Mouse (Mus musculus): ENCODE measurements around the gene Cacng7. TPM values are rescaled to one million over a fixed set of nuclear protein-coding genes. Genes with fewer than 3 reads are reported as not detected.
A peak's percentile ranks its signal among the peaks of the same experiment; 100 is the strongest.

Cacng7 gene
- polyA plus RNA-seq, 1 experiment from 2014 or later: 0.51 TPM

- Histone ChIP-seq H3K27me3 (replicated peaks) (no peaks in the 10 kb centered on the region), H3K4me2 (peak overlapping the region; percentile 81), H3K9me3 (no peaks in the 10 kb centered on the region), H3K9ac (peak overlapping the region; percentile 90), H3K4me3 (peak overlapping the region; percentile 67), H3K36me3 (peaks cover 45% of the 10 kb centered on the region), H3K27ac (replicated peaks) (peak overlapping the region; percentile 97), H3K4me1 (peaks cover 68% of the 10 kb centered on the region)
- 0% methylated on average over 14 of the region's 14 CpGs for WGBS
- ATAC-seq (ENCODE audit: extremely low read depth, insufficient number of reproducible peaks, low FRiP score, low TSS enrichment): peak; percentile 69
These were observed 40.0 kb upstream of the Cacng7 start for GRCm38 (mm10) chr7:3292791-3293190.

GRCm38 (mm10) chr7:3294794-3295193 lies 38.0 kb upstream of the Cacng7 start:
- no peak overlapping the region for H3K27ac ChIP-seq (replicated peaks)

GRCm38 (mm10) chr7:3295321-3296110 lies 37.2 kb upstream of the Cacng7 start:
- H3K27ac ChIP-seq (replicated peaks): no peak overlapping the region
- peaks cover 82% of the 10 kb centered on the region for H3K4me1 ChIP-seq
- no peaks in the 10 kb centered on the region for H3K9me3 ChIP-seq
- no peak overlapping the region for H3K9ac ChIP-seq
- ATAC-seq (ENCODE audit: extremely low read depth, insufficient number of reproducible peaks, low FRiP score, low TSS enrichment): no peak
- H3K4me2 ChIP-seq: peak overlapping the region; percentile 1
- H3K4me3 ChIP-seq: no peak overlapping the region
- peaks cover 72% of the 10 kb centered on the region for H3K36me3 ChIP-seq
- no peaks in the 10 kb centered on the region for H3K27me3 ChIP-seq (replicated peaks)
- WGBS: 74% methylated on average over 5 of the region's 5 CpGs

More at GRCm38 (mm10) chr7:3294794-3295193, 38.0 kb upstream of the Cacng7 start:
- no peaks in the 10 kb centered on the region for H3K27me3 ChIP-seq (replicated peaks)
- no peak overlapping the region for H3K4me3 ChIP-seq
- H3K4me2 ChIP-seq: peak overlapping the region; percentile 1; the same call in 1 of the 2 replicates
- 77% methylated on average over 1 of the region's 1 CpGs for WGBS
- H3K4me1 ChIP-seq: peaks cover 77% of the 10 kb centered on the region
- ATAC-seq (ENCODE audit: extremely low read depth, insufficient number of reproducible peaks, low FRiP score, low TSS enrichment): no peak
- H3K9me3 ChIP-seq: no peaks in the 10 kb centered on the region
- no peak overlapping the region for H3K9ac ChIP-seq
- H3K36me3 ChIP-seq: peaks cover 65% of the 10 kb centered on the region

- Histone ChIP-seq H3K9ac (0 out of 2 replicates have a peak overlapping the region, but pooled peaks have one; percentile 42), H3K27me3 (replicated peaks) (no peaks in the 10 kb centered on the region), H3K4me1 (peaks cover 85% of the 10 kb centered on the region), H3K4me2 (peak overlapping the region; percentile 59), H3K9me3 (no peaks in the 10 kb centered on the region), H3K4me3 (no peak overlapping the region), H3K36me3 (peaks cover 74% of the 10 kb centered on the region), H3K27ac (replicated peaks) (no peak overlapping the region)
- no peak for ATAC-seq (ENCODE audit: extremely low read depth, insufficient number of reproducible peaks, low FRiP score, low TSS enrichment)
- WGBS: 84% methylated on average over 16 of the region's 16 CpGs
These were observed 36.0 kb upstream of the Cacng7 start for GRCm38 (mm10) chr7:3296711-3297110.

- no peak overlapping the region for H3K4me3 ChIP-seq
- H3K9ac ChIP-seq: no peak overlapping the region
- WGBS: 45% methylated on average over 7 of the region's 7 CpGs
- H3K27me3 ChIP-seq (replicated peaks): peaks cover 22% of the 10 kb centered on the region
- H3K9me3 ChIP-seq: no peaks in the 10 kb centered on the region
- ATAC-seq (ENCODE audit: extremely low read depth, insufficient number of reproducible peaks, low FRiP score, low TSS enrichment): no peak
- no peak overlapping the region for H3K4me2 ChIP-seq
- H3K27ac ChIP-seq (replicated peaks): no peak overlapping the region
- H3K4me1 ChIP-seq: peaks cover 87% of the 10 kb centered on the region
- H3K36me3 ChIP-seq: peaks cover 56% of the 10 kb centered on the region
These were observed 32.7 kb upstream of the Cacng7 start for GRCm38 (mm10) chr7:3299941-3300617.

- Histone ChIP-seq H3K36me3 (peaks cover 46% of the 10 kb centered on the region), H3K9me3 (no peaks in the 10 kb centered on the region), H3K27me3 (replicated peaks) (peaks cover 32% of the 10 kb centered on the region), H3K9ac (no peak overlapping the region; the same call in 1 of the 2 replicates), H3K4me2 (peak overlapping the region; percentile 87), H3K4me1 (peaks cover 78% of the 10 kb centered on the region), H3K4me3 (no peak overlapping the region), H3K27ac (replicated peaks) (no peak overlapping the region)
- WGBS: 43% methylated on average over 8 of the region's 8 CpGs
- no peak for ATAC-seq (ENCODE audit: extremely low read depth, insufficient number of reproducible peaks, low FRiP score, low TSS enrichment)
These were observed 31.7 kb upstream of the Cacng7 start for GRCm38 (mm10) chr7:3300891-3301627.

- Histone ChIP-seq H3K36me3 (peaks cover 38% of the 10 kb centered on the region), H3K4me3 (peak overlapping the region; percentile 52), H3K9me3 (no peaks in the 10 kb centered on the region), H3K27ac (replicated peaks) (peak overlapping the region; percentile 71), H3K9ac (peak overlapping the region; percentile 73), H3K4me1 (peaks cover 70% of the 10 kb centered on the region), H3K27me3 (replicated peaks) (peaks cover 38% of the 10 kb centered on the region), H3K4me2 (peak overlapping the region; percentile 87)
- peak; percentile 33; the same call in 1 of the 2 replicates for ATAC-seq (ENCODE audit: extremely low read depth, insufficient number of reproducible peaks, low FRiP score, low TSS enrichment)
- 3% methylated on average over 33 of the region's 33 CpGs for WGBS
These were observed 30.9 kb upstream of the Cacng7 start for GRCm38 (mm10) chr7:3301628-3302555.

GRCm38 (mm10) chr7:3302556-3303275 lies 30.0 kb upstream of the Cacng7 start:
- no peaks in the 10 kb centered on the region for H3K9me3 ChIP-seq
- peaks cover 62% of the 10 kb centered on the region for H3K4me1 ChIP-seq
- peak overlapping the region; percentile 87 for H3K4me2 ChIP-seq
- WGBS: 3% methylated on average over 16 of the region's 16 CpGs
- 0 out of 2 replicates have a peak, but pooled peaks have one; percentile 10 for ATAC-seq (ENCODE audit: extremely low read depth, insufficient number of reproducible peaks, low FRiP score, low TSS enrichment)
- peaks cover 44% of the 10 kb centered on the region for H3K27me3 ChIP-seq (replicated peaks)
- H3K4me3 ChIP-seq: peak overlapping the region; percentile 52
- peak overlapping the region; percentile 71 for H3K27ac ChIP-seq (replicated peaks)
- H3K36me3 ChIP-seq: peaks cover 30% of the 10 kb centered on the region
- H3K9ac ChIP-seq: peak overlapping the region; percentile 73

GRCm38 (mm10) chr7:3303276-3303781 lies 29.4 kb upstream of the Cacng7 start:
- ATAC-seq (ENCODE audit: extremely low read depth, insufficient number of reproducible peaks, low FRiP score, low TSS enrichment): no peak

GRCm38 (mm10) chr7:3303789-3304188 lies 29.0 kb upstream of the Cacng7 start:
- no peak for ATAC-seq (ENCODE audit: extremely low read depth, insufficient number of reproducible peaks, low FRiP score, low TSS enrichment)
- H3K4me3 ChIP-seq: peak overlapping the region; percentile 52
- H3K9ac ChIP-seq: peak overlapping the region; percentile 73
- peaks cover 19% of the 10 kb centered on the region for H3K36me3 ChIP-seq
- H3K4me2 ChIP-seq: peak overlapping the region; percentile 87
- 8% methylated on average over 12 of the region's 12 CpGs for WGBS
- H3K27me3 ChIP-seq (replicated peaks): peaks cover 53% of the 10 kb centered on the region
- H3K4me1 ChIP-seq: peaks cover 51% of the 10 kb centered on the region
- no peaks in the 10 kb centered on the region for H3K9me3 ChIP-seq
- H3K27ac ChIP-seq (replicated peaks): no peak overlapping the region

More at GRCm38 (mm10) chr7:3303276-3303781, 29.4 kb upstream of the Cacng7 start:
- Histone ChIP-seq H3K27me3 (replicated peaks) (peaks cover 49% of the 10 kb centered on the region), H3K27ac (replicated peaks) (no peak overlapping the region), H3K9me3 (no peaks in the 10 kb centered on the region), H3K4me1 (peaks cover 56% of the 10 kb centered on the region), H3K36me3 (peaks cover 23% of the 10 kb centered on the region), H3K4me3 (peak overlapping the region; percentile 52), H3K9ac (peak overlapping the region; percentile 73), H3K4me2 (peak overlapping the region; percentile 87)
- WGBS: under 1% methylated on average over 29 of the region's 29 CpGs

Data from heart, embryonic 13.5 days (tissue).